Mouse (Mus musculus): ENCODE results near the gene Pgs1. TPM values are rescaled to one million over a fixed set of nuclear protein-coding genes. Genes with fewer than 3 reads are reported as not detected.

The Pgs1 gene
- polyA plus RNA-seq, 1 experiment from 2014 or later: 33.7 TPM

DNA sequence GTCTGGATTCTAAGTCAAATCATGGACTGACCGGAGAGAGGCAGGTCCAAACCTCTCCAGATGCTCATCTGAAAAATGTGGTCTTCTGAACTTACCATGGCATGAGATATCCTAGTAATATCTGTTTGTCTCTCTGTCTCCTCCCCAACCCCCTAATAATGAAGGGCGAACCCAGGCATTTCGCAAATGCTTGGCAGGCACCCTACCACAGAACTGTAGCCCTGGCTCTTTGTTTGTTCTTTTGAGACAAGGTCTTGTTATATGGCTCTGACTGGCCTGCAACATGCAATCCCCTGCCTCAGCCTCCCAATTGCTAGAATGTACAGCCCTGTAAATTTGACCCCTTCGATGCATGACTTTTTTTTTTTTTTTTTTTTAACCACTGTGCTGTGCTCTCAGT, 26.9 kb upstream of the Pgs1 start:
- H3K4me3 ChIP-seq (ENCODE audit: low read depth, low read length): no peak overlapping the region
- ATAC-seq (replicated peaks; ENCODE audit: insufficient number of reproducible peaks, low FRiP score, low TSS enrichment, low read depth): no peak
- 90% methylated on average over 4 of the region's 4 CpGs for WGBS
- H3K9ac ChIP-seq (replicated peaks; ENCODE audit: low read length): no peak overlapping the region
- no peaks in the 10 kb centered on the region for H3K9me3 ChIP-seq (replicated peaks; ENCODE audit: control insufficient read depth, low read length)
- H3K27me3 ChIP-seq (ENCODE audit: control insufficient read depth, insufficient read depth, low read length): no peaks in the 10 kb centered on the region
- DNase-seq (ENCODE audit: low spot score): no peak
- no peak overlapping the region for H3K4me2 ChIP-seq (ENCODE audit: low read depth, low read length)
- H3K4me1 ChIP-seq (ENCODE audit: control insufficient read depth, insufficient read depth, low read length): peaks cover 14% of the 10 kb centered on the region
- no peaks in the 10 kb centered on the region for H3K36me3 ChIP-seq (replicated peaks; ENCODE audit: control insufficient read depth, insufficient read depth, low read depth, low read length)
- H3K27ac ChIP-seq (replicated peaks; ENCODE audit: low read depth, low read length): no peak overlapping the region

DNA sequence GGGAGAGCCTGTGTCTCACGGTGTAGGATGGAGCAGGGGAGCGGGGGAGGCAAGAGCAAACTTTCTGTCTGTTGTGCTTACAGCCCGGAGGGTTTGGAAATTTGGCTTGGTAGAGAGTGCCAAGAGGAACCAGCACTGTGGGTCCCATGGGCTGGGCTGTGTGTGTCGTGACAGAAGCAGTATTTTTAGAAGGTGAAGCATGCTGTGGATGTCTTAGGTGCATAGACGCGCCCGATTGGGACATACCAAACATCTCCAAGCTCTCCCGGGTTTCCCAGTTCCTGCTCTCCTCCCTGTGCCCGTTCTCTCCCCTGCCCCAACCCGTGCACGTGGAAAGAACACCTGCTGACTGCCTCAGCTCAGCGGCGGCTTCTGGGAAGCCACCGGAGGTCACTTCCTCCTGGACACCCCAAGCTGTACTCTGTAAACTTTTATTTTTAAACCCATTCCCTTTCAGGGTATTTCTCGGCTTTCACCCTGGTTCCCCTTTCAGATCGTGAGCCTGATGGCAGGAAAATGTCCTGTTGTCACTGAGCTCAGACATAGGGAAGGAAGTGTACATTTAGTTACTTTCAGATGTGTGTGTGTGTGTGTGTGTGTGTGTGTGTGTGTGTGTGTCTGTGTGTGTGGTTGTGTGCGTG, 26.2 kb upstream of the Pgs1 start:
- WGBS: 55% methylated on average over 17 of the region's 17 CpGs
- H3K9me3 ChIP-seq (replicated peaks; ENCODE audit: control insufficient read depth, low read length): no peaks in the 10 kb centered on the region
- H3K27ac ChIP-seq (replicated peaks; ENCODE audit: low read depth, low read length): no peak overlapping the region
- no peaks in the 10 kb centered on the region for H3K36me3 ChIP-seq (replicated peaks; ENCODE audit: control insufficient read depth, insufficient read depth, low read depth, low read length)
- no peak overlapping the region for H3K4me2 ChIP-seq (ENCODE audit: low read depth, low read length)
- no peak overlapping the region for H3K4me3 ChIP-seq (ENCODE audit: low read depth, low read length)
- peaks cover 21% of the 10 kb centered on the region for H3K4me1 ChIP-seq (ENCODE audit: control insufficient read depth, insufficient read depth, low read length)
- no peaks in the 10 kb centered on the region for H3K27me3 ChIP-seq (ENCODE audit: control insufficient read depth, insufficient read depth, low read length)
- ATAC-seq (replicated peaks; ENCODE audit: insufficient number of reproducible peaks, low FRiP score, low TSS enrichment, low read depth) (no peak), DNase-seq (ENCODE audit: low spot score) (no peak)
- no peak overlapping the region for H3K9ac ChIP-seq (replicated peaks; ENCODE audit: low read length)

DNA sequence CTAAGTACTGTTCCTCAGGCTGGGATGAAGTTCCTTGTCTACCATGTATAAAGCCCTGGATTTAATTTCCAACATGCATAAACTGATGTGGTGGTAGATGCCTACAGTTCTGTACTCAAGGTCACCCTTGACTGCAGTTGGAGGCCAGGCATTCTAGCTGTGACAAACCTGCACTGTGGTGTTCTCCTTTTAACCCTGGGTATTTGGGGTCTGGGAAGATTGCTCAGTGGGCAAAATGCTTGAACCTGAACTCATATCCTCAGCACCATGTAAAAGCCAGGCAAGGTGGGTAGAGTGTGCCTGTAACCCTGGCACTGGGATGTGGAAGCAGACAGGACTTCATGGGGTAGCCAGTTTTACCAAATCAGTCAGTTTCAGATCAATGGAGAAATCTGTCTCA, 25.5 kb upstream of the Pgs1 start:
- no peak overlapping the region for H3K9ac ChIP-seq (replicated peaks; ENCODE audit: low read length)
- ATAC-seq (replicated peaks; ENCODE audit: insufficient number of reproducible peaks, low FRiP score, low TSS enrichment, low read depth): no peak
- H3K9me3 ChIP-seq (replicated peaks; ENCODE audit: control insufficient read depth, low read length): no peaks in the 10 kb centered on the region

DNA sequence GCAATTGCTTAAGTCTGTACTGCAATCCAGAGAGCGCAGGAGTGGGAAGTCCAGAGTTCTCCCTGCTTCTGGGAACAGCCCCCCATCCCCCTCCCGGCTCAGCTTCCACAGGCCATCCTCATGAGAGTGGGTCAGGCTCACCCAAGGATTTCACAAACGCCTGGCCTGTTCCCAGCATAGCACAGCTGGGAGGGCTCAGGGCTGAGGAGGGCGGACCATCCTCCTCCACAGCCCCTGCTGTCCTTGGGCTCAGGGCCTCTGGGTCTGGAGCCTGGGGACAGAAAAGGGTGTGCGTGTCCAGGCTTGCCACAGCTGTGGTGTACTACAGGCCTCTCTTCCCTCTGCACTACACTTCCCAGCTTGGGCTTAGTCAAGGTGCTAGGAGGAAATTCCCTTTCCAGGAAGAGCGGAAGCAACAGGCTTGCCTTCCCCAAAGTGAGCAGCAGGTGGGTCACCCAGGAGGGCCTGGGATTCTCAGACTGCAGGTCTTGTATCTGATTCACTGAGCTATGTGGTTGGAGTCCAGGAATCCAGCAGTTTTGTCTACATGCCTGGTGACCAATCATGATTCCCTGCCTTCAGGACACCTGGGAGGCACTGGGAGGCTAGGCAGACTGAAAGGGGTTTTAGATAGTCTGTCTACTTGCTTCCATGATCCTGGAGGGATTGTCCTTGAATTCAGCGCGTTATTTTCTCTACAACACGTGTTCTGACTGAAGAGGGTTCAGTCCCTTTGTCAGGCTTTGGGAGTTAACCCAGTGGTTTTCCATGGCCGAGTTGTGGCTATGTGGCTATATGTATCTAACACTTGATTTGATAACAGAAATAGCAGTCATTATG, 23.6 kb upstream of the Pgs1 start:
- Histone ChIP-seq H3K27me3 (ENCODE audit: control insufficient read depth, insufficient read depth, low read length) (peaks cover 9% of the 10 kb centered on the region), H3K4me1 (ENCODE audit: control insufficient read depth, insufficient read depth, low read length) (peaks cover 35% of the 10 kb centered on the region), H3K9ac (replicated peaks; ENCODE audit: low read length) (peak overlapping the region; percentile 37), H3K9me3 (replicated peaks; ENCODE audit: control insufficient read depth, low read length) (no peaks in the 10 kb centered on the region), H3K4me3 (ENCODE audit: low read depth, low read length) (no peak overlapping the region), H3K36me3 (replicated peaks; ENCODE audit: control insufficient read depth, insufficient read depth, low read depth, low read length) (no peaks in the 10 kb centered on the region; the same call in 1 of the 2 replicates), H3K27ac (replicated peaks; ENCODE audit: low read depth, low read length) (peak overlapping the region; percentile 31), H3K4me2 (ENCODE audit: low read depth, low read length) (no peak overlapping the region)
- DNase-seq (ENCODE audit: low spot score) (peak; percentile 39), ATAC-seq (replicated peaks; ENCODE audit: insufficient number of reproducible peaks, low FRiP score, low TSS enrichment, low read depth) (0 out of 2 replicates have a peak, but pooled peaks have one; percentile 5)
- 22% methylated on average over 10 of the region's 10 CpGs for WGBS

More for the DNA sequence above, 25.5 kb upstream of the Pgs1 start:
- Histone ChIP-seq H3K4me1 (ENCODE audit: control insufficient read depth, insufficient read depth, low read length) (peaks cover 25% of the 10 kb centered on the region), H3K36me3 (replicated peaks; ENCODE audit: control insufficient read depth, insufficient read depth, low read depth, low read length) (no peaks in the 10 kb centered on the region), H3K27ac (replicated peaks; ENCODE audit: low read depth, low read length) (no peak overlapping the region), H3K27me3 (ENCODE audit: control insufficient read depth, insufficient read depth, low read length) (no peaks in the 10 kb centered on the region), H3K4me3 (ENCODE audit: low read depth, low read length) (no peak overlapping the region), H3K4me2 (ENCODE audit: low read depth, low read length) (no peak overlapping the region)
- no peak for DNase-seq (ENCODE audit: low spot score)

DNA sequence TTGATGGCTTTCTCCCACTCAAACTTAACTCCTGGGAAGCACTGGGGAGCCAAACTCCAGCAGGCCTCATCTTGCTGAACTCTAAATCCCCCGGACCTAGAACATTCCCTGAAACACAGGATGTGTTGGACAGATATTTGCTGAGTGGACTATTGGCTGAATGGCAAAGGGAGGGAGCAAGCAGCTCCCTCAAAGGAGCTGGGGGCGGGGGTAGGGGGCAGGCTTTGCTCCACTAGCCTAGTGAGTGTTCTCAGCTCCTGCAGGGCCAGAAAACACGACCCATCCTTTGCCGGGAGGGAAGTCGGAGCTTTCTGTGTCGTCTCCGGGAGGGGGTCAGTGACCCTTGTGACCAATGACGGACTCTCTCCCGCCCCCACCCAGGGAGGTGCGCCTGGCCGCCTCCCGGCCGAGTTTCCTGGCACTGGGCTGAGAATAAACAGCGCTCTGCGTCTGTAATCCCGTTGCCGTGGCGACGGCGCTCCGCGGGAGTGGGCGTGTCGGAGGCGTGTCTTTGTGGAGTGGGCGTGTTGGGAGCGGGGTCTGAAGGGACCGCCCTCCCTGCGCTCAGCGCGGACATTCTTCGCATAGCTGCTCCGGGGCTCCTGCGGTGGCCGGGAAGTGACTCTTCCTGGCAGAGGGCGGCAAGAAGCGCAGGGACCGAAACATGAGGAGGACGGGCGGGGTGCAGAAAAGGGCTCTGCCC, 22.9 kb upstream of the Pgs1 start:
- ATAC-seq (replicated peaks; ENCODE audit: insufficient number of reproducible peaks, low FRiP score, low TSS enrichment, low read depth) (peak; percentile 78), DNase-seq (ENCODE audit: low spot score) (peak; percentile 99)
- H3K36me3 ChIP-seq (replicated peaks; ENCODE audit: control insufficient read depth, insufficient read depth, low read depth, low read length): no peaks in the 10 kb centered on the region; the same call in 1 of the 2 replicates
- no peaks in the 10 kb centered on the region for H3K9me3 ChIP-seq (replicated peaks; ENCODE audit: control insufficient read depth, low read length)
- WGBS: under 1% methylated on average over 40 of the region's 40 CpGs
- peaks cover 11% of the 10 kb centered on the region for H3K27me3 ChIP-seq (ENCODE audit: control insufficient read depth, insufficient read depth, low read length)
- peak overlapping the region; percentile 50 for H3K9ac ChIP-seq (replicated peaks; ENCODE audit: low read length)
- peaks cover 38% of the 10 kb centered on the region for H3K4me1 ChIP-seq (ENCODE audit: control insufficient read depth, insufficient read depth, low read length)
- H3K4me3 ChIP-seq (ENCODE audit: low read depth, low read length): peak overlapping the region; percentile 26
- H3K4me2 ChIP-seq (ENCODE audit: low read depth, low read length): peak overlapping the region; percentile 81
- H3K27ac ChIP-seq (replicated peaks; ENCODE audit: low read depth, low read length): peak overlapping the region; percentile 71

DNA sequence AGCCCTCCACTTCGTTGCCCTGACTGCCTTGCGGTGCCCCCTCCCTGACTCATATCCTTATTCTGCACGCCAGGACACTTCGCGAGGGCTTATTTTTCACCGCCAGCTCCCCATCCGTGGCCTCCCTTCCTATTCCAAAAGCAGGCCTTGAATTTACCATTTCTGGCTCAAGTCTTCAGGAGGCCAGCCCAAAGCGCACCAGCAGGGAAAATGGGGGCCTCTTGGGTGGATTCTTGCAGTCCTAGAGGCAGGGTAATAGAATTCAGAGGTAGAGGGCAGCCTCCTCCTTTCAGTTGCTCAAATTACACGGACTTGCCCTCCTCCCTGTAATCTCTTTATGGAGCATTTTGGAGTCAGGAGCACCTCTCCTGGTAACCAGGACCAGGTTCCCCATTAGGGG, 22.2 kb upstream of the Pgs1 start:
- Histone ChIP-seq H3K4me2 (ENCODE audit: low read depth, low read length) (peak overlapping the region; percentile 81), H3K9ac (replicated peaks; ENCODE audit: low read length) (peak overlapping the region; percentile 50), H3K36me3 (replicated peaks; ENCODE audit: control insufficient read depth, insufficient read depth, low read depth, low read length) (no peaks in the 10 kb centered on the region; the same call in 1 of the 2 replicates), H3K9me3 (replicated peaks; ENCODE audit: control insufficient read depth, low read length) (no peaks in the 10 kb centered on the region), H3K4me1 (ENCODE audit: control insufficient read depth, insufficient read depth, low read length) (peaks cover 38% of the 10 kb centered on the region), H3K27me3 (ENCODE audit: control insufficient read depth, insufficient read depth, low read length) (peaks cover 11% of the 10 kb centered on the region), H3K4me3 (ENCODE audit: low read depth, low read length) (peak overlapping the region; percentile 26), H3K27ac (replicated peaks; ENCODE audit: low read depth, low read length) (peak overlapping the region; percentile 71)
- 1% methylated on average over 9 of the region's 9 CpGs for WGBS
- peak; percentile 66 for DNase-seq (ENCODE audit: low spot score)
- peak; percentile 19; the same call in 1 of the 2 replicates for ATAC-seq (replicated peaks; ENCODE audit: insufficient number of reproducible peaks, low FRiP score, low TSS enrichment, low read depth)

DNA sequence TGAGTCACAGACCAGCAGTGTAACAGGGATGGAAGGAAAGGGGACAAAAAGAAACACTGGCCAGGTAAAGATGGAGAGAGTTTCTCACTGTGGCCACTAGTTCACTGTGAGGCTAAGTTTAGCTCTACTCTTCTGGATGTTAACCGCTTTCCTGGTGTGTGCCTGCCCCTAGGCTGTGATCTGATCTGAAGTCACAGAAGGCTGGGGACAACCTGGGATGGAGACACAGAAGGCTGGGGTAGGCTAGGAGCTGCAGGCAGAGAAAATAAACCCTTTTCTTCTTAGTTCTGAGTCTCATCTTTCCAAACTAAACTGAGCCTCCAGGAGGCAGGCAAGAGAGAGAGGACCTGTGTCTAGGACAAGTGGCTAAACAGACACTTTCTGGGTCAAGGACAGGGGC, 21.8 kb upstream of the Pgs1 start:
- Histone ChIP-seq H3K4me3 (ENCODE audit: low read depth, low read length) (no peak overlapping the region), H3K9ac (replicated peaks; ENCODE audit: low read length) (no peak overlapping the region), H3K27me3 (ENCODE audit: control insufficient read depth, insufficient read depth, low read length) (peaks cover 11% of the 10 kb centered on the region), H3K4me2 (ENCODE audit: low read depth, low read length) (peak overlapping the region; percentile 81; the same call in 1 of the 2 replicates), H3K27ac (replicated peaks; ENCODE audit: low read depth, low read length) (peak overlapping the region; percentile 71), H3K9me3 (replicated peaks; ENCODE audit: control insufficient read depth, low read length) (no peaks in the 10 kb centered on the region), H3K4me1 (ENCODE audit: control insufficient read depth, insufficient read depth, low read length) (peaks cover 38% of the 10 kb centered on the region), H3K36me3 (replicated peaks; ENCODE audit: control insufficient read depth, insufficient read depth, low read depth, low read length) (no peaks in the 10 kb centered on the region; the same call in 1 of the 2 replicates)
- DNase-seq (ENCODE audit: low spot score): no peak
- WGBS: 11% methylated on average over 1 of the region's 1 CpGs
- ATAC-seq (replicated peaks; ENCODE audit: insufficient number of reproducible peaks, low FRiP score, low TSS enrichment, low read depth): no peak
